In genomic region chr5:150457904-150458739, GRCm38 (mm10) we compare ENCODE assay signal across 8 mouse cellular contexts. TPM values are rescaled to one million over a fixed set of nuclear protein-coding genes. Genes with fewer than 3 reads are reported as not detected.
DNase-seq lines count a peak whose midpoint lies in the region; ATAC-seq and TF ChIP-seq lines count a peak whose summit lies in the region.
"Had no signal": no experiment of that assay in that cellular context is flagged by ENCODE, and none has a peak within 500 bp of the region (broad histone marks: within the 10 kb centered on the region; RNA-seq: fewer than 3 reads in every experiment).

No protein-coding gene starts in this region.

- peaks cover 7% of the 10 kb centered on the region; the same call in 1 of the 2 replicates for H3K4me1 ChIP-seq in heart, embryonic 13.5 days
- peaks cover 6% of the 10 kb centered on the region; the same call in 1 of the 2 replicates for H3K4me1 ChIP-seq in lung, postnatal 0 days (ENCODE audit: insufficient read depth, low read depth, low read length)

- no peaks in the 10 kb centered on the region for H3K27me3 ChIP-seq in heart, embryonic 13.5 days (replicated peaks)
- H3K27me3 ChIP-seq in lung, postnatal 0 days (replicated peaks; ENCODE audit: insufficient read depth, low read length) = no peaks in the 10 kb centered on the region

- 0 out of 2 replicates have a peak overlapping the region, but pooled peaks have one; percentile 4 for H3K4me2 ChIP-seq in heart, embryonic 13.5 days
- H3K4me2 ChIP-seq in lung, postnatal 0 days (replicated peaks; ENCODE audit: low read depth, low read length) = peak overlapping the region; percentile 59

- TF ChIP-seq EP300 in lung, postnatal 0 days (IDR thresholded peaks at IDR 0.05) = peak; percentile 38; the same call in 1 of the 2 replicates

- DNase-seq in 3T3-L1 (ENCODE audit: low read depth, low spot score) = peak; percentile 19
- DNase-seq in CD4-positive, CD25-positive, alpha-beta regulatory T cell, adult 2 months (ENCODE audit: low read depth, low spot score) = peak; percentile 48
- DNase-seq in lung, postnatal 0 days (ENCODE audit: low spot score) = peak; percentile 72
- no peak for DNase-seq in right cerebral cortex, postnatal 4 days
- no peak for DNase-seq in spleen, postnatal 14 days (ENCODE audit: low spot score in 2 of 2)

- H3K9ac ChIP-seq in heart, embryonic 13.5 days = no peak overlapping the region
- H3K9ac ChIP-seq in lung, postnatal 0 days (replicated peaks; ENCODE audit: low read depth) = peak overlapping the region; percentile 54

- H3K9me3 ChIP-seq in heart, embryonic 13.5 days = peaks cover 16% of the 10 kb centered on the region
- H3K9me3 ChIP-seq in lung, postnatal 0 days (ENCODE audit: low read length) = no peaks in the 10 kb centered on the region; the same call in 1 of the 2 replicates

- ATAC-seq in heart, embryonic 13.5 days (ENCODE audit: extremely low read depth, insufficient number of reproducible peaks, low FRiP score, low TSS enrichment) = no peak
- peak; percentile 53 for ATAC-seq in lung, postnatal 0 days
- ATAC-seq in megakaryocyte, adult 5-6 weeks (ENCODE audit: poor library complexity, severe bottlenecking) = no peak

- 62% methylated on average over 17 of the region's 17 CpGs for WGBS in heart, embryonic 13.5 days
- WGBS in lung, postnatal 0 days = 24% methylated on average over 17 of the region's 17 CpGs

- H3K36me3 ChIP-seq in heart, embryonic 13.5 days = peaks cover 88% of the 10 kb centered on the region
- no peaks in the 10 kb centered on the region for H3K36me3 ChIP-seq in lung, postnatal 0 days (ENCODE audit: insufficient read depth, low read length)

- no peak overlapping the region for H3K4me3 ChIP-seq in heart, embryonic 13.5 days
- peak overlapping the region; percentile 40 for H3K4me3 ChIP-seq in lung, postnatal 0 days (ENCODE audit: low read depth, low read length)

- H3K27ac ChIP-seq in heart, embryonic 13.5 days (replicated peaks) = peak overlapping the region; percentile 59
- peak overlapping the region; percentile 96 for H3K27ac ChIP-seq in lung, postnatal 0 days (ENCODE audit: low read length)
- H3K27ac ChIP-seq: macrophage had no signal

- TF ChIP-seq CTCF in lung, postnatal 0 days (IDR thresholded peaks at IDR 0.05) = no peak

RNA-seq across cellular contexts. Expression of gene Zar1l, which starts 59.8 kb away (rescaled TPM):
- polyA plus RNA-seq in heart, embryonic 13.5 days (2015; fragmentation: Nextera tagmentation; extraction: Ambion mirVana) = not detected in 2 replicates
- polyA plus RNA-seq in lung, postnatal 0 days (2015; fragmentation: Nextera tagmentation; extraction: Ambion mirVana) = not detected in 2 replicates
- not detected in 2 replicates for total RNA-seq in megakaryocyte, adult 5-6 weeks (2015)
- total RNA-seq in megakaryocyte, adult 5-6 weeks (2017) = not detected in 2 replicates
- polyA plus RNA-seq: macrophage had no signal

Comparison
In these comparisons a context has a peak if more than half of its experiments do, and no peak if none do; other contexts are left out.
1. DNase-seq: peak in 3T3-L1 (single experiment), CD4-positive, CD25-positive, alpha-beta regulatory T cell, adult 2 months (single experiment) and lung, postnatal 0 days (single experiment); none in right cerebral cortex, postnatal 4 days (single experiment) and spleen, postnatal 14 days (0 of 2).